Mouse (Mus musculus) layer of hippocampus, adult 8-10 months (tissue): ENCODE measurements around the gene Xrcc5. TPM values are rescaled to one million over a fixed set of nuclear protein-coding genes. Genes with fewer than 3 reads are reported as not detected.

Experiments used
- DNase-seq, 2 experiments: peaks; one replicate each; pipeline ENCODE4 v3.0.0; 2022; ENCODE audit warnings: low spot score in 2 of 2
- total RNA-seq, 4 experiments: library from RNA; stranded (reverse); gene quantifications; 2 replicates each; pipeline ENCODE4 v1.2.4; 2022

The Xrcc5 gene
- total RNA-seq, 4 experiments from 2014 or later: 16.1 to 19.2 (median 16.6) TPM

DNA sequence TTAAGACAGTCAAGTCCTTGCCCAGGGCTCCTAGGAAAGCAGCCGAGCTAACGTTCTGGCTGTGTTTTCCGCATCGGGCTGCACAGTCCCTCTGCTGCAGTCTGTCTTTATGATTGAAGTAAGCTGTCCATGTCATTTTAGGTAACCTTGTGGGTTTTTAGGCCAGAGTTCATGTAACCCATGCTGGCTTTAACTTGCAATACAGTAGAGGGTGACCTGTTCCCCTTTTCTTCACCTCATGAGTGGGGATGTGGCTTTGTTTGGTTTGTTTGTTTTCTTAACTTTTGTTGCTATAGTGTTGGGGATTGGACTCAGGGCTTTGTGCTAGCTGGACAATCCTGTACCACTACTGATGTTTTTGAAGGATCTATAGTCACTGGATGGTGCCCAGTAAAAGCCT is 83.2 kb downstream of the Xrcc5 start:
- no peak for DNase-seq

DNA sequence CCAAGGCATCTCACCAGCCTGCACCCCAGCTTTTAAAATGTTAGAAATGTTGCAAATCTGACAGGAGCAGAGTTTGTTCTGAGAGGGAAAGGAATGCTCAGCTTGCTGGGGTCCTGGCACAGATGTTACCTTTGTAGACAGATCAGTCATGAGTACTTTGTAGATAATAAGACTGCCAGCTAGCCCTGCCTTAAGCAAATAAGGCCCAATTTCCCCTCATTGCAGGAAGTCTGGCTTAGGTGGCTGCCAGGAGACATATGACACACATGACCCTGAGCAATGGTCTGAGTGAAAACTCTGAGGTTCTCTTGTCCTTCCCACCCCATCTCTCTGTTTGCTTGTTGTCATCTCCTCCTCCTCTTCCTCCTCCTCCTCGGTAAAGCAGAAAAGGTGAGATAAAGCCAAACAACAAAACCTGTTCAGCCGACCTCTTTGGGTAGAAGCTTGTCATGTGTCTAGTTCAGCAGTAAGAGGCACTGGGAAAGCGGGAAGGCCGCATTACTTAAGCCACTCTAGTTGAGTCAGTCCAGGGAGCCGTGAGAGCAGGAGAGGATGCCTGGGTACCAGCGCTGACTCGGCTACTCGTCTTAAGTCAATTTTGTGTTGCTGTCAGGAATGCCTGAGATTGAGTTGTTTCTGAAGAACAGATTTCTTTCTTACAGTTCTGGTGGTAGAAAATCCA is 92.6 kb downstream of the Xrcc5 start:
- DNase-seq: no peak

DNA sequence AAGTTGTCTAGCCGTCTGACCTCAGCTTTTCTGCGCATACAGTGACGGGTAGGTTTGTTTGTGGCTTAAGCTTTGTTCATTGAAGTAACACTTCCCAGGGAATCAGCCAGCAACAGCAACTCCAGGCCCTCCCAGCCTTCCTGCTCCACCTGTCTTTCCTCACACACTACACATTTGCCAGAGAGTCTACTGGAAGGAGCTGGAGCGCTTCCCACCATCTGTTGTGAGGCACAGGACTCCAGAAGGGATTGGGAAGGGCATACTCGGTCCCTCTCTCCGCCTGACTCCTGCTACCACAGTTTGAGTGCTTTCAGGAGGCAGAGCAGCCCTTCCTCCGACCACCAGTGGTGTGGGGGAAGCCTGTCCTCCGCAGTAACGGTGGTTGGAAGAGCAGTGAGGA is 93.4 kb downstream of the Xrcc5 start:
- peak in 1 of 2 experiments; percentile 24 for DNase-seq

DNA sequence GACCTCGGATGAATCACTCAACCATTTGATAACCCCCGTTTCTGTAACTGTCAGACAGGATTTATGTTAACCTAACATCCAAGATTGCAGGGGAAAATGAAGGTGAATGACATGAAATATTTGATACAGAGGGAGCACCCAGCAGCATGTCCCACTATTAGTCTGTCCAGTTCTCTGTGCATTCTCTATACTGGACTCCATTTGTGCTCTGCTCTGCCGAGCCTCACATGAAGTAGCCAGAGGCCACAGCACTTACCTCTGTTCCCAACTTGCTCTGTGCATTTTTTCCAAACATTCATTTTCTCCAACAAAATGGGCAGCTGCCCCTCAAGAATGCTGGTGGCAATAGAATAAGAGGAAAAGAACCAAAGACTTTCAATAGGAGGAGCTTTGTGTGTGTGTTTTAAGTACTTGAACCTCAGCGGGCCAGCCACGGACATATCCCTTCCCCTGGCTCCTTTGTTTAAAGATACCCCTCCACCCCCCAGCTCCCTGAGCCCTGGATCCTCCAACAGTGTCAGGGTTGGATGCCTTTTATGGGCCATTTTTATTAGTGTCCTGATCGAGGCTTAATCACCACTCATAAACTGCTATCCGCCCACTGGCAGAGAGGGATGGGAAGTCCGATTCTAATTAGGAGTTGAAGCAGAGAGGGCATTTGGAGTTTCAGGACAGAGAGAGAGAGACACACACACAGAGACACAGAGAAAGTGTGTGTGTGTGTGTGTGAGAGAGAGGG is 94.3 kb downstream of the Xrcc5 start:
- no peak for DNase-seq

DNA sequence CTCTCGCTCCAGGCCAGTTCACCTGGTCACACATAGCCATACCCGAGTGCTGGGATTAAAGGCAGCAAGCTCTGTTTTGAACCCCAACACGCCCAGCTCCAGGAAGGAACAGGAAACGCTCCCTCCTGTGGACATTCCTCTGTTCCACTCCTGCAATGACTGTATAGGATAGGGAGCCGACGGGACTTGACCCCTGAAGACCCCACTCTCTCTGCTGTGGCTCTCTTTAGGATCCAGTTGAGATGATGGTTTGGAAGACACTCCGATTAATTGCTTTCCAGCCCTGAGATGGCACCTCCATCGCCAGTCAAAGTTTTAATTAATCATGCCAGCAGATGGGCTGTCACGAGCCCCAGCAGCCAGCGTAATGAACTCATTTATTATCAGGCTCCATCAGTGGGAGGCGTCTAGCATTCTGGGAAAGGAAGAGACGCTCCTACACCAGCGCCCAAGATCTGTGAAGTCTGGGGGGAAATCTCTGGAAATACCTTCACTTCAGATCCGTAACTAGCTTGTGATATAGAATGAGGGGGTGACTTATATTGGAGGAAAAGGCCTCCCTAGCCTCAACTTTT is 99.4 kb downstream of the Xrcc5 start:
- DNase-seq: no peak

DNA sequence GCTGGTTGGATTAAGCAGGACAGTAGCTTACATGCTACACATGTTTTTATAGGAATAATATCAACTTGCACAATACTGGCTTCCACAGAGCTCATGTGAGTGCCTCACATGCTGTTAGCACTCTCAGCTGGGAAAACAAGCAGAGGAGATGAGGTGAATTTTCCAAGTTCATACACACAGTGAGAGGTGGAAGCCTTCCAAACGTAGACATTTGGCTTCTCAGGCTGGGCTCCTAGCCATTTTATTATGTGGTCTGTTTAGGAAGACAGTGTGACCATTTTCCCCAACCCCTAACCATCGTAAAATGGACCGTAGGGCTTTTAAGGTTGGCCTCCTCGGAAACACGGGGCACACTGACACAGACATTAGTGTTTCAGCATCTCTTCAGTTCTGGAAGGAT is 102.7 kb downstream of the Xrcc5 start:
- DNase-seq: no peak

DNA sequence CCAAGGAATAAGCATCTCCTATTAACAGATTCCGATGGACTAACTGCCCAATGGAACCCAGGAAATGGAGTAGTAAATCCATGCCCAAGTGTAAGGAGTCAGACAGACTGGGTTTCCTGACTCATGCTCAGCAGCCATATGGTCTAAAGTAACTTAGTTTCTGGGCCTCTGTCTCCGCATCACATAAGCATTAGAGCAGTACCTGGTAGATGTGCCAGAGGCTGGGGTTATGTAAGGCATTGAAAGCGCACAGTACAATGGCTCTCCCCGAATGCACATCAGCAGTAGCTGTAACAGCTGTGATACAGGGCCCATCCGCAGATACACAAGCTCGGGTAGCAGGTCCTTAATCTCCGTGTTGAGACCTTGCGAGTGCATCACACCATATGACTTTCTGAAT is 103.9 kb downstream of the Xrcc5 start:
- no peak for DNase-seq

DNA sequence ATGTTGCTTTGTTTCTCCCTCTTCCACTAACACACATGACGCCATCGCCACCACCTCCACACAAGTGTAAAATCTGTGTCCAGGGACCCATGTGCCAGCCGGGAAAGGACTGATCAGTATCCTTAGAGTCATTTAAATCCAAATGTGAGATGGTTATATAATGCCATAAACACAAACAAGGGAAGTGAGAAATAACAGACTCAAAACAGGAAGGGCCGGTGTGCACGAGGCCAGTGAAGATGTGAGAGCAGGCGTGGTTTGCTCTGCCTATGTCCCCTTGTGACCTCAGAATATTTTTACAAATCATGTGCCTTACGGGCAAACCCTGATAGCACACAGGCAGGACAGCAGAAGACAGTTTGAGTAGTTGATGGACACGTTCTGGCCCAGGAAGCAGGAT is 106.0 kb downstream of the Xrcc5 start:
- DNase-seq: peak in 1 of 2 experiments; percentile 33

DNA sequence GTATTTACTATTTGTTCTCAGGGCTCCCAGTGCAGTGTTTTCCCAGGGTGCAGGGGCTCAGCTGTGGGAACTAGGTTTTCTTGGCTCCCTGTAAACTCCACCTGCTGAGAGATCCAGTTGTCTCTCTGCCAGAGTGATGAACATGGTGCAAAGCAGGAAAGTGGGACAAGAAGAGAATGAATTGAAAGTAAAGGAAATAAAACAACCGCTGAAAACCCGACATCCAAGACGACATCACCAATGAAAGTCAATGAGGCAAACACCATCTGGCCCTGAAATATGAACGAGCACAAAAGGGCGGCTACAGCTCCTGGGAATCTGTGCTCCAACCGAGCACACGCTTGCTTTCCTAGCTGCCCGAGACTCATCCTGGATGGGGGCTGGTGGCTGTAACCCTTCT is 106.9 kb downstream of the Xrcc5 start:
- peak; percentile 28 to 29 for DNase-seq

DNA sequence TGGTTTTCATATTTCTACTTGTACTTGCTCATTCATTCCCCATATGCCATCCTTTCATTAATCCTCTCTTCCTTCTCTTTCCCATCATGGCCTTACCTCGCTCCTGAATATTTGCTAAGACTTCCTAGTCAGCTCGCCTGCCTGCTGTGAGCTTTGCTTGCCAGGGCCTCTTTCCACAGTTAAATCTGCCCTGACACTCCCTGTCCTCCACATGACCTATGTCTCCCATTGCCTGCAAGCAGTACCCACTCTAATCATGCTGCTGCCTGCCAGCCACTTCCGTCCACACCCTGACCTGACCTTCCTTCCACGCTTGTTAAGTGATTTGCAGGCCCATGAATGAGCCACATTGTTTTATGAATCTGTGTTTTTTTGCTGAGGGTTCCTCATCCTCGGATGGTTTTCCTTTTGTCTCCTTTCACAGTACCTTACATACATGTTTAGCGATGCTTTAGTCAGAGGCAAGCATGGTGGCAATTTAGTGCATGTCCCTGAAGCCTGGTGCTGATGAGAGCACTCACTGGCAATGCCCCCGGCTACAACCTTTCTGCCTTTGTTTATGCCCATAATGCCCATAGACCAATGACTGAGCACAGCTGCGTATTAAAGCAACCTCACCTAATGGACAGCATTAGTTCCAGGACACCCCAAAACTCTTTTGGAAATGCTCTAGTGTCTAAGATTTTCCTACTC is 107.5 kb downstream of the Xrcc5 start:
- DNase-seq: no peak

DNA sequence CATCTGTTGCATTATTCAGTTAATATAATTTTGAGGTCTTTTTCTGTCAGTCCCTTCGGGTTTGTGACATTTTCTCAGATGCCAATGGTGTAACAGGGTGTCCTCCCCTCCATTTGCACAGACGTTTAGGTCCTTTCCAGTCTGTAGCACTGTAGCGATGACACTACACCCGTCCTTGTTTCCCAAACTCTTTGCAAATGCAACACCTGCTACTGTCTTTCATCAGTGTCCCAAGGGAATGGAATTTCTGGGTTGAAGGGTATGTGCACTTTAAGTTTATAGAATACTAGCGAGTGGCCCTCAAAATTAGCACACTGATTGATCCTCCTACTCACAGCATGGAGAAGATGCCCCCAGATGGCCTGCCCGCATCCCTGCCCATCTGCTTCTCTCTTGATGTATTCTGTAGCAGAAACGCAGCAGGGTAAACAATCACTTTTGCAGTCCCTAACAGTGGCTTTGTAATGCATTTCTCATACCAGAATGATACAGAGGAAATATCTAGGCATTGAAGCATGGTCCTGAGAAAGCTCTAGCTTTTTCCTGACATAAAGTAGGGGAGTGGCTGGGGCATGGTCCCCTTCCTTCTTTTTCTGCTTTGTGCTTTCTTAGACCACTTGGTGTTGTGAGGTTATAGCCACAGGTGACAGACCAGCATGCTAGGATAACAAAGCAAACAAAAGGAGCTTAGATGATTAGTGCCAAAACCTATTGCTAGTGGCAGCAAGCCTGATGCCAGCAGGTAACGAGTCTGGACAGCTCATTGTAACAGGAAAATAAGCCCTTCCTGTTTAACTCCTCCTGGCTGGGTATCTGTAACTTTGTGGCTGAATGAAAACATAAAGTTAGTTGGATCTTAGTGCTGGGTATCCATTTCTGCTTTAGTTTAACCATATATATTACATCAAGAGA is 111.8 kb downstream of the Xrcc5 start:
- peak in 1 of 2 experiments; percentile 30 for DNase-seq

DNA sequence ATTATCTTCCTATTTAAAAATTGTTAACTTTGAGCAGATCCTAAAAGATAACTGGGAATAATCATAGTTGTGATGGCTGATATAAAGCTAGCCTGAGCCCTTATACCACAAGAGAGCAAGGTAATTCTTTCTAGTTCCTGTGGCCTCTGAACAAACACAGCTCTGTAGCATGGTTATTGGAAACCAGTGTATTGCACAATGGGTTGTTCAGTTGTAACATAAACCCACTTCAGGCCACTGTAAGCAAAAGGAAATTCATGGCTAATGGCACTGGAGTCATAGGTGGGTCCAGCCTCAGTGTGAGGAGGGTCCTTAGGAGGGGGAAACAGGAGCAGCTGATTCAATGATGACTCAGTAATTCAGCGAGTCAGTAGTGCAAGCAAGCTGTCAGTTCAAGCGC is 113.0 kb downstream of the Xrcc5 start:
- no peak for DNase-seq

DNA sequence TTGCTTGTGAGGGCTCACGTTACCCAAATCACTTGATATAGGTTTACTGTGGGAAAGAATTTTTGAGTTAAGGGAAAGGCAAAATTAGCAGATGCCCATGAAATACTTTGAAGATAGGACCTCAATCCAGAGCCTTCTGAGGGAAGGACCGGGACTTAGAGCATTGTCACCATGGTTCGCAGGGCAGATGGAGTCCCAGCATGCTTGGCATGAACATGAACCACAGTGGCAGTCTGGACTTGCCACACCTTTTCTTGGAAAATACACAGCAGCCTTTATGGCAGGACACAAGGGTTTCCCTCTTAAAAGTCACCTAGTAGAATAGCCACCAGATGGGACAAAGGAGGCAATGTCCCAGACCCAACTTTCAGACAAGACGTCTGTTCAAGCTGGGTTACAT is 114.9 kb downstream of the Xrcc5 start:
- DNase-seq: no peak

DNA sequence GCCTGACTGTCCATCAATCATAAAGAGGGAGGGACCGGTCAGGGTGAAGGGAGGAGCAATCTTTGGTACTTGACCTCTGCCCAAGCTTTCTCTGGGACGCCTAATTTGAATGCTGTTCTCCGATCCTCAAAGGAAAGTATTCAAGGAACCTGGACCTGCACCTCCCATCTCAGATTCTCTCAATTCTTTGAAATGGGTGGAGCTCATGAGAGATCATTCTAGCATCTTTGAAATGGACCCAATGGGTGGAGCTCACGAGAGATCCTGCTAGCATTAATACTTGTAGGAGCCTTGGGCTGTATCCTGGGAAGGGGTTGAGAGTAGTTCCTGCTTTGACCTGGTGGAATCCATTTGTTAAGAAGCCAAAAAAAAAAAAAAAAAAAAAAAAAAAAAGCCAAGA is 119.2 kb downstream of the Xrcc5 start:
- no peak for DNase-seq

DNA sequence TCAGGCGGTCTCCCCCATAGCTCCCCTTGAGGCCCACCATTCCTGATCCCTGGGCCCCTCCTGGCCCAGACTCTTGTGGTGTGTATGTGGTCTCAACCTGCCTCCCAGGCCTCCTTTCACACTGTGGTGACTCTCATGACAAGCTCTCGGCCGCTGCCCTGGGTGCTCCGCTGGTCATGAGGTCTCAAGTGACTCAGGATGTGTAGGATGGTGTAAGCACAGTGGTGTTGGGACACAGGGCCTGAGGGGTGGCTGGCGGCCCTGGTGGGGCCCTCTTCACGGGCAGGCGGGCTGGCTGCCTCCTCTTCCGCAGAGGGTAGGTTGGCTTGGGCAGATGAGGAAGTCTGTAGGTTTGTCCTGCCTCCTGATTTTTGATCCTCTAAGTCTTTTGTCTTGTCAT is 121.3 kb downstream of the Xrcc5 start:
- DNase-seq: no peak

DNA sequence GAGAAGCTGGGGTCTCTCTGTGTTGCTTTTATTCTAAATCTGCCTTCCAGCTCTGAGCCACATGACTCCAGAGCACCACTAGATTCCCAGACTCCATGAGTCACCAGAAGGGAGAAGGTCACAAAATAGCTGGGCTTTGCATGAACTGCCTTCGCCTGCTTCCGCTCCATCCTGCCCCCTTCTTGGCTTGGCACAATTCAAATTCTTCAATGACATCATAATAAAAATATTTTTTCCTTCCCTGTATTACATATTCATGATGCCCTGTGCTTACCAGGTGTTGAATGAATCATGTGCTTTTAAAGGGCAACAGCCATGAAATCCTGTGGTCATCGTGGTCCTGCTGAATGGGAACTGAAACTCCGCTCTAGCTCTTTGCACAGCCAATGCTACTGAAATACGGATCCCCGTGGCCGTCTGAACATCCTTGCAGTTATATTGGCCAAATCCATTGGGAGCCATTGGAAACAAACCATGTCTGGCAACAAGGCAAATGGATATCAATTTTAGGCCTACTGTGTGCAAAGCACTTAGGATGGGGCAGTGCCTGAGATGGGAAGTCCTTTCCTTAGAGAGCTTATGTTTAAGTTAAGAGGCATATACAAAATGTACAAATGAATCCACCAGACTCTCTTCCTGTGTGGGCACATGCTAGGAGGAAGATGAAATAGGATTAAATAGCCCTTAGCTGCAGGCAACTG is 122.0 kb downstream of the Xrcc5 start:
- DNase-seq: no peak

DNA sequence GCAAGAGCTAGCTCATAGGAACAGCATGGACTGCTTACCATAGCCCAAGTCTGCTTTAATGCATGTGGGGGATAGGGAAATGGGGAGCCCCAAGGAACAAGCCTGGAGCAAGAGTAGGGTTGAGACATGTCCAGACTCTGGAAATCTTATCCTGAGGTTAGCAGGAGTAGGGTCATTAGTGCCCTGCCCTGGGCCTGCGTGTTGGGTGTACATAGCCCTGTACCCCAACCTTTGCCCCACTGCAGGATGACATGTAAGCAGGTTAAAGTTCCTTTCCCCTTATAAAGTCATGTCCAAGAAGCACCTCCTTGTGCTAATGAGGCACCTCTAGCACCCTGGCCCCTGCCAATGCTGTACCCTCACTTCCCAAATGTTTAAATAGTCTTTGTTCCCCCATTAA is 125.4 kb downstream of the Xrcc5 start:
- no peak for DNase-seq

DNA sequence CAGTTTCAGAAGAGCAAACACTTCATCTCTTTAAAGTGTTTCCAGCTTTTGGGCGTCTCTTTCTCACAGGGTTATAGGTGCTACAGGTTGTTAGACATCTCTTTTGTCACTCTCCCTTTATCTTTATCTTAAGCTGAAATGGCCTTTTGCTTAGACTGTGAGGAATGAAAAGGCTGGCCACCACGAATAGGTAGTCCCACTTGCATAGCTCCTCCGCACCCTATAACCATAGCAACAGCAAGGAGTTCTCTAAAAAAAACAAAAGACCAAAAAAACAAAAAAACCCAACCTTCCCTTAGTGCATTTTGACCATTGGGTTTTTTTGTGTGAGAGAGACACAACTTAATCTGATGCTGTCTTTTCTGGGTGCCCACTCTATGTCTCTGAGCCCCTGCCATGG is 127.3 kb downstream of the Xrcc5 start:
- no peak for DNase-seq

DNA sequence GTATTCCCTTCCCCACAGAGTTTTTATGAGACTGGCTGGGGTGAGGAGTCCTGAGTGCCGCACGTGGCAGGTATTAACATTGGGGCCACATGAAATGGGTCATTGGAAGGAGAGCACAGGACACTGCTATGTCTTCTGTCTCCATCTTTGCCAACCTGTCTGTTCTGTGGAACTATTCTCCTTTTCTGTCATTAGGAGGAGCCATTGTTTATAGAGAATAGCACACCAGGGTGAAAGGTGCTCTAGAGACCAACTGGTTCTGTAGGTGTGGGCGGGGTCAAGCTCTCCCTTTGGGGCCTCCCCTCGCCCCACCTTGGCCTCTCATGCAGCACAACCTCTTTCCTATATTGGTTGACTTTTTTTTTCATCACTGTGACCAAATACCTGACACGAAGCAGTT is 129.7 kb downstream of the Xrcc5 start:
- no peak for DNase-seq

DNA sequence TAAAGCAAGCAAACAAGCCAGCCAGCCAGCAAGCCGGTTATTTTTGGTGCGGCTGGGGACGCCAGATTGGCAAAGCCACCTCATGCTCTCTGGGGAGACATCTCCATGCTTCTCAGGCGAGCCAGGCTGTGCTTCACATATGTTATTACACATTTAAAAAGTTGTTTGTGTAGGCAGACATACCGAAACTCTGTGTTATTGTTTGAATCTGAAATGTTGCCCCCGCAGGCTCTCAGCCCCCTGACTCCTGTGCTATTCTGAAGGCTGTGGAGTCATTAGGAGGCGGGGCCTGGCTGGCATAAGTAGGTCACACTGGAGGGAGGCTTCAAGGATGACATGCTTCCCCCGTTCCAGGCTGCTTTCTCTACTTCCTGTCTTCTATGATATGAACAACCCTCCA is 131.9 kb downstream of the Xrcc5 start:
- DNase-seq: peak; percentile 62 to 68

DNA sequence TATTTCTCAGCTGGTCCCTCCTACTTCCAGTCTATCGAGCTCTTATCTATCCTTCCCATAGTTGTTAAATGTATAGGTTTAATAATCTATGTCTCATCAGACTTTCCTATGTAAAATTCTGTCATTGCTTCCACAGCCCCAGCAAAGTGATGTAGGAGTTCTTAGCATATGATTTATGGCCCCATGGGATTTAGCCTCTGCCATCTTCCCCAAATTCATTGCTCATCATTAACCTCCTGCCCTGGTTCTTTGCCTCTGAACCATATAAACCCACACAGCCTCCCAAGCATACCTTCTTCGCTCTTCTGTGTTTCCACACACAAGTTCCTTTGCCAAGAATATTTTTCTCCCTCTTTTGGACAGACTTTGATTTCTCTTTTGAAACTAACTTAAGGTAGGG is 135.5 kb downstream of the Xrcc5 start:
- DNase-seq: no peak
